Mouse (Mus musculus) brain, embryonic 14.5 days (tissue): ENCODE measurements around the gene Med25.

Experiments
- CTCF ChIP-seq: fragments of 200-500 bp; IDR thresholded peaks from 2 replicates; pipeline ENCODE4 v1.5.1; 2012; ENCODE audit warnings: inconsistent platforms, mild to moderate bottlenecking, moderate library complexity, borderline replicate concordance; ENCODE audit not compliant: insufficient read depth, insufficient read length; ENCODE audit errors: extremely low read depth
- POLR2A ChIP-seq: fragments of 200-500 bp; IDR thresholded peaks from 2 replicates; pipeline ENCODE4 v1.6.1; 2012; ENCODE audit warnings: mild to moderate bottlenecking, inconsistent platforms, borderline replicate concordance; ENCODE audit not compliant: poor library complexity, insufficient read depth, insufficient read length, severe bottlenecking; ENCODE audit errors: extremely low read depth

GRCm38 (mm10) chr7:44915314-44915713 lies 22.8 kb upstream of the Med25 start:
- TF ChIP-seq CTCF, result no peak
- TF ChIP-seq POLR2A, result no peak
